Mouse (Mus musculus) bone marrow, adult 2 months (tissue): ENCODE measurements around the gene Ptrh2. TPM values are rescaled to one million over a fixed set of nuclear protein-coding genes. Genes with fewer than 3 reads are reported as not detected.
"Not testable (repeated sequence)": the region's sequence is repeated elsewhere in the genome, so short reads cannot be mapped to it uniquely, and the experiment has no call there.

Experiments used
- H3K27ac ChIP-seq: fragments of 200-500 bp; 2 replicates; pipeline ENCODE4 v1.5.1; 2012; ENCODE audit warnings: low read depth, mild to moderate bottlenecking, control low read depth, inconsistent platforms, low read length; ENCODE audit not compliant: control insufficient read depth, poor library complexity, insufficient read depth
- H3K4me1 ChIP-seq: fragments of 200-500 bp; 2 replicates; pipeline ENCODE4 v1.6.1; 2011; ENCODE audit warnings: low read length; ENCODE audit not compliant: control insufficient read depth, insufficient read depth
- H3K4me3 ChIP-seq: fragments of 200-500 bp; replicated peaks from 2 replicates; pipeline ENCODE3; 2011; ENCODE audit warnings: mild to moderate bottlenecking, low read depth, low read length, control low read depth; ENCODE audit not compliant: control insufficient read depth
- CTCF ChIP-seq: fragments of 200-500 bp; IDR thresholded peaks from 2 replicates; pipeline ENCODE4 v1.5.1; 2011; ENCODE audit warnings: low read length, control low read depth; ENCODE audit not compliant: control insufficient read depth, insufficient read depth
- POLR2A ChIP-seq: fragments of 200-500 bp; IDR thresholded peaks from 2 replicates; pipeline ENCODE4 v1.6.1; 2011; ENCODE audit warnings: low read depth, mild to moderate bottlenecking, control low read depth, low read length, borderline replicate concordance; ENCODE audit not compliant: control insufficient read depth
- WGBS: fragments of 180-500 bp; shearing (Covaris S2); methylation state at CpG from one replicate; pipeline ENCODE4 v1.1.7; 2018; 5-methylcytosine and 5-hydroxymethylcytosine counted together
- polyA plus RNA-seq: library from polyadenylated mRNA; stranded (reverse); fragments of >200 nt; gene quantifications from 2 replicates; pipeline ENCODE4 v1.2.4, GENCODE M21; 2011; ENCODE audit warnings: low replicate concordance; ENCODE audit not compliant: missing spikeins, insufficient read depth, insufficient read length

Gene Ptrh2
- polyA plus RNA-seq, 1 experiment = 14.3 TPM

DNA sequence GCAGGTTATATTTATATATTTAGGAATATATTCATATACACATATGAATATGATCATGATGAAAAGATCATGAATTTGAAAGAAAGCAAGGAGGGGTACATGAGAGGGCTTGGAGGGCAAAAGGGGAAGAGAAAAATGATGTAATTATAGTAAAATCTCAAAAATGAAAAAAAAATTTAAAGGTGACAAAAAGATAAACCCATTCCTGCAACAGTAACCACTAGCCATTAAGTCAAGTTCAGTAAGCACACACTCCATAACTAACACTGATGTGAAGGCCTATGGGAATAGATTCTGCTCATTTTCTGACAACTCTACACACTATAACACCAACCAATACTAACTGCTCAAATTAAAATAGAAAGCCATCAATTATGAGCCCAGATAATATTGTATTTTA is 41.8 kb downstream of the Ptrh2 start:
- peaks cover 1% of the 10 kb centered on the region; the same call in 1 of the 2 replicates for H3K4me1 ChIP-seq
- no peak overlapping the region for H3K27ac ChIP-seq
- H3K4me3 ChIP-seq = no peak overlapping the region
- TF ChIP-seq POLR2A (no peak), CTCF (no peak)

DNA sequence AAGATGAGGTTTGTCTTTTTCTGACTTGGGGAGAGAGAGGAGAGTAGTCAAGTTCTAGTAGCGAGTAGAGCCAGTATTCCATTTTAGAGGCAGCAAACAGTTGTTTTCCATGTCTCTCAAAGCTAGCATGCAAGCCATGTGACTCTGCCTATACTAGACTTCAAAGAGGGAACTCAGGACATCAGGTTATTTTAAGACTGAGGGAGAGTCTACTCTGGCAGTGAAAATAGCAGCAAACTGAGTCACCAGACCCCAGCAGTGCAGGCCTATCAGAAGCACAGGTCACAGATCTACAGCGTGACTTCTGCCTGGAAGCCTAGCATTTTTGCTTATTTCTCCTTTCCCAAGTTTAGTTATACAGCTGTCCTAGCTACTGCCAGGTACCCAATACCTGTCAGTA is 47.7 kb downstream of the Ptrh2 start:
- H3K27ac ChIP-seq = no peak overlapping the region
- no peak for TF ChIP-seq POLR2A
- no peak for TF ChIP-seq CTCF
- WGBS = 96% methylated on average over 2 of the region's 2 CpGs

DNA sequence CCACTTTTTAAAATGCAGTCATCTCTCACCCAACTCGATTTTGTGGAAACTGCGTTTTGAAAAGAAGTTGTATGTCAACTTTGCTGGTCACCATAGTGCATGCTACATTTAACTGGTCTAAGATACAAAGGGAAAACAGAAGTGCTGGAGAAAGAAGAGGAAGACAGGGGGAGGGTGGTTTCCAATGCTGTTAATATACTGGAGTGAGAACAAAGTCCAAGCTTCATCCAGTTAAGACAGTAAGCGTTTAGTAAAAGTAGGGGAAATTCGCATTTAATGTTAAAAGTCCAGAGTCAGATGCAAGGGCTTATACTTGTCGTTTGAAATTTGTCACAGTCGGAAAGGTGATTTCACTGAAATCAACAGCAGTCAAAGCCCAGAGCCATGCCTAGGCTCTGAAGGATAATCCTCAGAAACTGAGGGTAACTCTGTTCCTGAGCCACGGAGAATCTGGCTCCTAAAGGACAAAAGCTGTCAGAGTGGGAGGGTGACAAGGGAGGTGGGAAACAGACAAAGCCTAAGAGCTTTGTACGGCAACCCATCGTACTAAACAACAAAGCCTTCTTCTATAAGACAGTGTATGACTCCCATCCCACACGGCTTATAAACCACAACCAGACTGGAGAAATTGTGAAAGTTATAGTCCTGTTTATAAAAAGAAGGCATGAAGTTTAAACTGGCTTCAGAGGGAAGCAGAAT is 50.6 kb downstream of the Ptrh2 start:
- Histone ChIP-seq H3K27ac (no peak overlapping the region), H3K4me3 (no peak overlapping the region), H3K4me1 (no peaks in the 10 kb centered on the region; the same call in 1 of the 2 replicates)
- TF ChIP-seq POLR2A (no peak), CTCF (no peak)
- 84% methylated on average over 10 of the region's 10 CpGs for WGBS

More for the DNA sequence above, 47.7 kb downstream of the Ptrh2 start:
- Histone ChIP-seq H3K4me1 (no peaks in the 10 kb centered on the region; the same call in 1 of the 2 replicates), H3K4me3 (no peak overlapping the region)

DNA sequence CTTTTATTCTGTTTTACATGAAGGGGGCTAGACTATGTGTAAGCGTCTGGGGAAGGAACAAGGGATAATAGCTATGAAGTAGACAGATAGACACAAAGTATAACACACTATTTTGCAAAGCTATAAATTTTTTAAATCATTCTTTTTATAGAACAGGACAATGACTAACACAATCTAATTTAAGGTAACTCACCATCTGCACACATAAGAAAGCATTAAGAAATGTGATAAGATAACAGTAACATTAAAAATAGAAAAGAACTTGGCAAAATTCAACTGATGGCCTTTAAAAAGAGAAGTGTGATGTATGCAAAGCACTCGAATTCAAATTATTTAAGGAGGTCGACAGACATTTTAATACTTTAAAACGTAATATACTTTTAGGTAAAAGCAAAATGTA is 51.2 kb downstream of the Ptrh2 start:
- Histone ChIP-seq H3K4me1 (no peaks in the 10 kb centered on the region; the same call in 1 of the 2 replicates), H3K27ac (no peak overlapping the region), H3K4me3 (no peak overlapping the region)
- 82% methylated on average over 4 of the region's 4 CpGs for WGBS
- no peak for TF ChIP-seq CTCF
- no peak for TF ChIP-seq POLR2A

DNA sequence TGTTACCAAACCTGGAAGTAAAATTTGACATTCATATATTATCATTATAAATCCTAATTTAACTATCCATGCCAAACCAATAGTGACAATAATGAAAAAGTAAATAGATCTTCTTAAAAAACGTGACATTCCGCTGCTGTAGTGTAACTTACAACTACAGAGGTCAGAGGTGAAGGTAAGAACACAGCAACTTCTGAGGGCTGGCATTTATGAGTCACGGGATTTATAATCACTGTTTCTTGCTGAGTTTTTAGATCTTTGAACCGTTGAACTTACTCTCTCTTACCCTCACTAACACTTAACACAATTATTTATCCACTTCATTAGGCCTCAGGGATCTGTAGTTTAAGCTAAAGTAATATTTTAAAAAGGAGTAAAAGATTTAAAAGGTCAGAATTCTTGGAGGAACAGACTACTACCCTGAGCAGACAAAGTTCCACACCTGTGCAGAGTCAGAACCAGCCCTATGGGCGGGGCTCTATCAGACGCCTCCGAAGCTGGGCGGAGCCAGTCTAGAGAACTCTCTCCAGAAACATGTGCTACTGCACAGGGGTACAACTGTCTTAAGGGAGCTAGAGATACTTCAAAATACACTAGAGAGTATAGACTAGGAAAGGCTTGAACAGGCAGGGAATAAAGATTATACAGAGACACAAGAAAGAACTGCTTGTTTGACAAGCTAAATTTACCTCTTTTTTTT is 53.7 kb downstream of the Ptrh2 start:
- TF ChIP-seq CTCF (no peak), POLR2A (no peak)
- Histone ChIP-seq H3K27ac (no peak overlapping the region), H3K4me1 (peaks cover 2% of the 10 kb centered on the region), H3K4me3 (no peak overlapping the region)
- WGBS = 75% methylated on average over 8 of the region's 8 CpGs

DNA sequence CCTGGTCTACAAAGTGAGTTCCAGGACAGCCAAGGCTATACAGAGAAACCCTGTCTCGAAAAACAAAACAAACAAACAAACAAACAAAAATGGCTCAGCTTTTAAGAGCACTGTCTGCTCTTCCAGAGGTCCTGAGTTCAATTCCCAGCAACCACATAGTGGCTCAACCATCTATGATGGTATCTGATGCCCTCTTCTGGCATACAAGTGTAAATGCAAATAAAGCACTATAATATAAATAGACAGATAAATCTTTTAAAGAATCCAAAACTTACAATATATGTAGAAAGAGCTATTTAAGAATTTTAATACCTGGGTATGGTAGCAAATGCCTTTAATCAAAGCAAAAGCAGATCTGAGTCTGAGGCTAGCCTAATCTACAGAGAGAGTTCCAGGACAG is 54.5 kb downstream of the Ptrh2 start:
- not testable (repeated sequence) for H3K27ac ChIP-seq, H3K4me1 ChIP-seq
- 91% methylated on average over 1 of the region's 1 CpGs for WGBS

DNA sequence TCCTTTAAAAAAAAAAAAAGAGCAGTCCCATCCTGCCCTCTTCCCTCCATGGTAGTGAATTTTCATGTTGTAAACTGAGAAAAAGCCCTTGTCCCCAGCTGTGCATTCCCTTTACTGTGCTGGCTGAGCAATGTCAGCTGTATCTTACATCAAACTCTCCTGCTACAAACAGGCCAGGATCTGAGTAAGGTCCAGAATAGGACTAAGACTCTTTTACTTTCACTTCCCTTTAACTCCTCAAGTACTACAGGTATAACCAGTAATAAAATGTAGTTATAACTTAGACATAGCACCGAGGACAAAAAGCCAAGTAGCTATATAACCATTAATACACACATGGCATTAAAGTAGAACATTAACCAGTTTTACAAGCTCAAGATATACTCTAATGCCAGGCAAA is 55.2 kb downstream of the Ptrh2 start:
- Histone ChIP-seq H3K4me3 (no peak overlapping the region), H3K4me1 (peaks cover 2% of the 10 kb centered on the region), H3K27ac (no peak overlapping the region)
- 6% methylated on average over 1 of the region's 1 CpGs for WGBS
- TF ChIP-seq POLR2A = no peak

More for the DNA sequence above, 54.5 kb downstream of the Ptrh2 start:
- H3K4me3 ChIP-seq = not testable (repeated sequence)

DNA sequence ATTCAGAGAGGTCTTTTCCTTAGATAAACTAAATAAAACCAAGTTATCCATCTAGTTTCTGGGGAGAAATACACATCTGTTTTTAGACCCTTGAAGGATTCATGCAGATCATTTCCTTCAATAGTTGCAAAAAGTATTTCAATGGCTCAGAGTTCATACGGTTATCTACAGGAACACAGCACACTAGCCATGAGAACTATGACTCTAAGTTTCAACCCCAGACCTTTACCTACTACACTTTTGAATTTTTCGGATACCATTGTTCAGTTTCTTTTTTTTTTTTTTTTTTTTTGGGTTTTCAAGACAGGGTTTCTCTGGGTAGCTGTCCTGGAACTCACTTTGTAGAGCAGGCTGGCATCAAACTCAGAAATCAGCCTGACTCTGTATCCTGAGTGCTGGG is 55.7 kb downstream of the Ptrh2 start:
- TF ChIP-seq CTCF (no peak), POLR2A (no peak)
- no peak overlapping the region for H3K4me3 ChIP-seq
- 0 out of 2 replicates have a peak overlapping the region, but pooled peaks have one; percentile 17 for H3K27ac ChIP-seq
- peaks cover 3% of the 10 kb centered on the region for H3K4me1 ChIP-seq
- 50% methylated on average over 2 of the region's 2 CpGs for WGBS

DNA sequence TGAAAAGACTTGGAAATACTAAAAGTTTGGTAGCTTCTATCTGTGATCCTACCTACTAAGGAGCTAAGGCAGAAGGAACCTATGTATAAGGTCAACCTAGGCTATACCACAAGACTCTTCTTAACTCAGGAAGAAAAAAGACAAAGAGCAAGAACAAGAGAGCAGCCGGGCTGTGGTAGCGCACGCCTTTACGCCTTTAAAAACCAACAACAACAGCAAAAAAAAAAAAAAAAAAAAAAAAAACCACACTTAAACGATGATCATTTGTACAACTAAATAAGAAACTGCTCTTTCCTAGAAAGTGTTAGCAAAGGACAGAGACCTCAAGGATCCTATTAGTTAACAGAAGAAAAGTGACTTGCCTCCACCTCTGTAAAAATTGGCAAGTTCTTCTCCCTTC is 57.7 kb downstream of the Ptrh2 start:
- Histone ChIP-seq H3K27ac (no peak overlapping the region), H3K4me1 (peaks cover 4% of the 10 kb centered on the region), H3K4me3 (no peak overlapping the region)
- 52% methylated on average over 5 of the region's 5 CpGs for WGBS
- TF ChIP-seq POLR2A = no peak
- TF ChIP-seq CTCF = no peak

Other genes with a start within 250 kb of the Ptrh2 start
- 3.2 and 8.7 TPM in 2 replicates for gene Rnft1, start 199.3 kb upstream of the Ptrh2 start, polyA plus RNA-seq
- gene Rps6kb1, start 139.2 kb upstream of the Ptrh2 start, polyA plus RNA-seq = 12.1 and 31.4 TPM in 2 replicates
- gene Tubd1, start 139.0 kb upstream of the Ptrh2 start, polyA plus RNA-seq = 5.3 and 13.6 TPM in 2 replicates
- 65.9 and 88.4 TPM in 2 replicates for gene Vmp1, start 149 bp upstream of the Ptrh2 start, polyA plus RNA-seq
- 72.0 and 82.1 TPM in 2 replicates for gene Cltc, start 73.6 kb downstream of the Ptrh2 start, polyA plus RNA-seq
- gene Dhx40, start 123.8 kb downstream of the Ptrh2 start, polyA plus RNA-seq = 7.1 and 18.2 TPM in 2 replicates